Mouse (Mus musculus): Measurements from ENCODE around the gene 4930558K02Rik. TPM values are rescaled to one million over a fixed set of nuclear protein-coding genes. Genes with fewer than 3 reads are reported as not detected.

The 4930558K02Rik gene
- polyA plus RNA-seq (2012; rRNA removed), result not detected in 2 replicates

DNA sequence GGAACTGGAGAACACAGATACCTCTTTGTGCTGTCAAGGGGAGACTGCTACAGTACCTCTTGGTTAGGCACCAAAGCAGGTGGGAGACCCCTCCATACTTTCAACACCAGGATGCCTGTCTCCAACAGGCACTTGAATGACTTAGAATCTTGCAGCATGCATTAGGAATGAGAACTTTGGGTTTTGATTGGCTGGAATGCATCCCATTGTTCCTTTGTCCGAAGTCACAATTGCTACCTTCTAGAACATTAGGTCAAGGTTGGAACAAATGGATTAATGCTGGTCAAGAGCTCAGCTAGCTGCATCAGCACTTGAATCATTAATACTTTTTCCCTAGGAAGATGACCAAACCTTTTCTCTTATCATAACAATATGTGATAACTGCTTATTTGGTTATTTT, at the start of gene 4930558K02Rik:
Gene 4930558K02Rik, minus strand, starts transcription at position 101 of the 400 bp plus-strand sequence.

GRCm38 (mm10) chr1:161968589-161969407, 10.6 kb downstream of the 4930558K02Rik start, which contains the start of gene Pigc:
Gene Pigc, plus strand, starts transcription at chr1:161969186.

Other genes with a start within 250 kb of the 4930558K02Rik start
- 0.06 and 0.07 TPM in 2 replicates for gene Fasl, start 191.1 kb downstream of the 4930558K02Rik start, polyA plus RNA-seq (2012; rRNA removed)
- 1.7 and 1.9 TPM in 2 replicates for gene Suco, start 103.0 kb downstream of the 4930558K02Rik start, polyA plus RNA-seq (2012; rRNA removed)
- gene Pigc, start 10.4 kb downstream of the 4930558K02Rik start, polyA plus RNA-seq (2012; rRNA removed), result 10.6 and 18.0 TPM in 2 replicates

All from colon, adult 2 months (tissue).